ENCODE assay signal across 17 mouse cellular contexts in the genomic region with DNA sequence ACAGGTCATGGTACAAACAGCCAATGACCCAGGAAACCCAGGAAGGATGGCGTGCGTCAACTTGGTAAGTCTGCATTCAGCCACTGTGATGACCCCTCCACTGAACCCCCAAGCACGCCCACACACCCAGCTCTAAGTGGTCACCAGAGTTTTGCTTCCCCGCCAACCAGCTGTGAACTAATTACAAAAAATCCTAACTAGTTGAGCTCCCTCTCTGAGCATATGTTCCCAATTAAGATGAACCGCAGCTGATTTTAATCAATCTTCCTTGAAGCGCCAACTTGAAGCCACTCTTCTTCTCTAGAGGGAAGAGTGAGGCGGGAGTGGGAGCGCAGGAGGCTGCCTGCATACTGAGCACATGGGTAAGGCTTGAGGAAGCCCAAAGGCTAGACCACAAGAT.
DNase-seq lines count a peak whose midpoint lies in the region; ATAC-seq and TF ChIP-seq lines count a peak whose summit lies in the region.
"Had no signal": no experiment of that assay in that cellular context is flagged by ENCODE, and none has a peak within 500 bp of the region (broad histone marks: within the 10 kb centered on the region; RNA-seq: fewer than 3 reads in every experiment).

No protein-coding gene starts in this region.

- H3K9me3 ChIP-seq in midbrain, embryonic 11.5 days (ENCODE audit: control insufficient read depth, low read length), result no peaks in the 10 kb centered on the region
- no peaks in the 10 kb centered on the region for H3K9me3 ChIP-seq in midbrain, embryonic 15.5 days
- no peaks in the 10 kb centered on the region for H3K9me3 ChIP-seq in embryonic facial prominence, embryonic 15.5 days (replicated peaks)

- H3K4me3 ChIP-seq in midbrain, embryonic 11.5 days (ENCODE audit: low read depth, low read length), result no peak overlapping the region
- H3K4me3 ChIP-seq in midbrain, embryonic 15.5 days, result no peak overlapping the region
- H3K4me3 ChIP-seq in embryonic facial prominence, embryonic 15.5 days (replicated peaks), result no peak overlapping the region
- H3K4me3 ChIP-seq in olfactory bulb, adult 2 months (ENCODE audit: insufficient read depth, low read depth, low read length), result no peak overlapping the region

- no peak overlapping the region for H3K27ac ChIP-seq in midbrain, embryonic 11.5 days (ENCODE audit: low read depth, low read length)
- no peak overlapping the region for H3K27ac ChIP-seq in midbrain, embryonic 15.5 days
- H3K27ac ChIP-seq in embryonic facial prominence, embryonic 15.5 days (replicated peaks), result peak overlapping the region; percentile 67
- peak overlapping the region; percentile 85; the same call in 1 of the 2 replicates for H3K27ac ChIP-seq in olfactory bulb, adult 2 months (ENCODE audit: insufficient read depth, low read depth, low read length)

- H3K4me2 ChIP-seq in midbrain, embryonic 11.5 days, result no peak overlapping the region
- H3K4me2 ChIP-seq in midbrain, embryonic 15.5 days, result no peak overlapping the region
- no peak overlapping the region for H3K4me2 ChIP-seq in embryonic facial prominence, embryonic 15.5 days (replicated peaks)

- no peaks in the 10 kb centered on the region for H3K27me3 ChIP-seq in midbrain, embryonic 11.5 days (ENCODE audit: control insufficient read depth, insufficient read depth, low read length)
- H3K27me3 ChIP-seq in midbrain, embryonic 15.5 days (replicated peaks), result no peaks in the 10 kb centered on the region
- H3K27me3 ChIP-seq in embryonic facial prominence, embryonic 15.5 days, result no peaks in the 10 kb centered on the region

- no peak overlapping the region for H3K9ac ChIP-seq in midbrain, embryonic 11.5 days (ENCODE audit: low read length)
- H3K9ac ChIP-seq in midbrain, embryonic 15.5 days, result no peak overlapping the region
- no peak overlapping the region for H3K9ac ChIP-seq in embryonic facial prominence, embryonic 15.5 days
- H3K9ac ChIP-seq: liver, postnatal 0 days had no signal

- no peak for TF ChIP-seq POLR2A in olfactory bulb, adult 2 months (IDR thresholded peaks at IDR 0.05; ENCODE audit: insufficient read depth, low read depth, low read length)

- no peak for ATAC-seq in midbrain, embryonic 11.5 days (ENCODE audit: low FRiP score)
- ATAC-seq in midbrain, embryonic 15.5 days (replicated peaks), result no peak
- peak; percentile 52 for ATAC-seq in embryonic facial prominence, embryonic 15.5 days (ENCODE audit: insufficient number of reproducible peaks, low FRiP score, low TSS enrichment, low read depth)
- no peak for ATAC-seq in activated CD4-positive, CD25-positive, alpha-beta regulatory T cell, adult 4 months
- ATAC-seq: liver, postnatal 0 days; midbrain, embryonic 16.5 days had no signal

- WGBS in midbrain, embryonic 11.5 days, result 82% methylated on average over 8 of the region's 8 CpGs
- 87% methylated on average over 8 of the region's 8 CpGs for WGBS in midbrain, embryonic 15.5 days
- 44% methylated on average over 8 of the region's 8 CpGs for WGBS in embryonic facial prominence, embryonic 15.5 days
- WGBS in olfactory bulb, adult 2 months, result 95% methylated on average over 8 of the region's 8 CpGs

- TF ChIP-seq CTCF in olfactory bulb, adult 2 months (IDR thresholded peaks at IDR 0.05; ENCODE audit: insufficient read depth, low read depth, low read length), result no peak

- H3K36me3 ChIP-seq in midbrain, embryonic 11.5 days (ENCODE audit: control insufficient read depth, insufficient read depth, low read length), result no peaks in the 10 kb centered on the region
- H3K36me3 ChIP-seq in midbrain, embryonic 15.5 days (replicated peaks), result no peaks in the 10 kb centered on the region
- H3K36me3 ChIP-seq in embryonic facial prominence, embryonic 15.5 days, result no peaks in the 10 kb centered on the region

- H3K4me1 ChIP-seq in midbrain, embryonic 11.5 days (ENCODE audit: control insufficient read depth, insufficient read depth, low read length), result no peaks in the 10 kb centered on the region
- peaks cover 6% of the 10 kb centered on the region; the same call in 1 of the 2 replicates for H3K4me1 ChIP-seq in midbrain, embryonic 15.5 days
- H3K4me1 ChIP-seq in embryonic facial prominence, embryonic 15.5 days, result peaks cover 39% of the 10 kb centered on the region
- peaks cover 31% of the 10 kb centered on the region for H3K4me1 ChIP-seq in olfactory bulb, adult 2 months (ENCODE audit: control insufficient read depth, insufficient read depth, low read length)

- DNase-seq in midbrain, embryonic 11.5 days (ENCODE audit: low spot score, missing footprints), result peak; percentile 28
- DNase-seq in embryo, embryonic 11 days, result peak; percentile 42
- DNase-seq in heart, adult 11 months, result no peak
- DNase-seq: adrenal gland, postnatal 10 days; cerebellum, adult 11 months; cerebellum, postnatal 10 days; gastrocnemius, postnatal 25 days; kidney, adult 9 months; liver; liver, postnatal 0 days; lung, postnatal 10 days; right cerebral cortex, postnatal 25 days had no signal

Comparison
In these comparisons a context has a peak if more than half of its experiments do, and no peak if none do; other contexts are left out.
1. H3K27ac ChIP-seq: peak in embryonic facial prominence, embryonic 15.5 days (single experiment) and olfactory bulb, adult 2 months (single experiment); none in midbrain, embryonic 11.5 days (single experiment) and midbrain, embryonic 15.5 days (single experiment).